Mouse (Mus musculus) cerebellum, postnatal 4 days (tissue): Measurements from ENCODE around the gene Dnah1.

Experiments
- DNase-seq, 2 experiments: peaks; one replicate each; pipeline ENCODE4 v3.0.0; 2022; ENCODE audit warnings: low spot score in 2 of 2, mixed read lengths in 1 of 2

The Dnah1 gene

GRCm38 (mm10) chr14:31323849-31324792 lies at the start of gene Dnah1:
Gene Dnah1, minus strand, starts transcription at chr14:31323896.
- peak in 1 of 2 experiments; percentile 7 for DNase-seq

DNA sequence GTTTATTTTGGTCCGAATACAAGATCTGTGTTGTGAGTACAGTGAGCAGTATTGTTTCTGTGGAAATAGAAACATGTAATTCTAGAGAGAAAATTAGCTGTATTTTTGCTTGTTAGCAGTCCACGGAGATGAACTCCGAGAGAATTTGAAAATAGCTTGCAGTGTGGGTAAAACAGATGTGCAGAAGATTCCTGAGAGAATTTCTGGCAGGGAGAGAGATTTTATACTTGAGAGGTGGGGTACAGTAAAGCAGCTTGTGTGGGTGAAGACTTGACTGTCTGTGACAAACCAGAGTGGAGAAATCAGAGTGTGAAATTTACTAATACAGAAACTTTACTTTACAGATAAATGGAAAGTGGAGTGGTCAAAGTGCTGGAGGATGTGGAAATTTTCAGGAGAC lies 45.7 kb upstream of the Dnah1 start:
- DNase-seq, result no peak

- no peak for DNase-seq
Measured at GRCm38 (mm10) chr14:31367951-31368350, 44.3 kb upstream of the Dnah1 start.

DNA sequence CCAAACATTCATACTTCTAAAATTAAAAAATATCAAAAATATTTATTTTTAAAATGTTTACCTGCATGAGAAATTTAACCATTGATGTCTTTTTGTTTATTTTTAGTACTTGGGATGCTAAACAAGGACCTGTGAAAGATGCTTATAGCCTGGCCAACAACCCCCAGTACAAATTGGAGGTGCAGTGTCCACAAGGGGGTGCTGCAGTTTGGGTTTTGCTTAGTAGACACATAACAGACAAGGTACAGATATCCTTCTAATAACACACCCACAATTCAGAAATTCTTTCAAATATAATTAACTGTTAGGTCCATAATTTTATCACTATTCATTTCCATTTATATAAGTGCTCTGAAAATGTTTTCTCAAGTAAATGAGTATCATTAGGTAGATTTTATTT lies 41.7 kb upstream of the Dnah1 start:
- DNase-seq, result peak in 1 of 2 experiments; percentile 73

- no peak for DNase-seq
Measured at GRCm38 (mm10) chr14:31364589-31364988, 40.9 kb upstream of the Dnah1 start.

DNA sequence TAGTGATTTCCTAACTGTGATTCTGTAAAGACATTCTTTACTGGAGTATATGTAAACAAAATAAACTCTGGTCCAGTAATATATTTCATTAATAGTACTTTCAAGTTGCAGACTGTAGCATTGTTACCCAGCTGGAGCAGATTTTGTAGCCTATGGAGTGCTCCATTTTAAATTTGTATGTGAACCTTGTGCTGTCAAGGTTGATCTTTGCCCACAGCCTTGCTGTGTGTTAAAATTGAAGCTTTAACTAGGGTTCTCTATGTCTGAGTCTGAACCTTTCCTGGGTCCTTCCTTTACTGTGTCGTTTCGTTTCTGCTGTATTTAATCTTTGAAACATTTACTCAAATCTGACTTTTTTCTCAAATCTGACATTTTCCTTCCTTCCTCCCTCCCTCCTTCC lies 38.5 kb upstream of the Dnah1 start:
- DNase-seq, result no peak

DNA sequence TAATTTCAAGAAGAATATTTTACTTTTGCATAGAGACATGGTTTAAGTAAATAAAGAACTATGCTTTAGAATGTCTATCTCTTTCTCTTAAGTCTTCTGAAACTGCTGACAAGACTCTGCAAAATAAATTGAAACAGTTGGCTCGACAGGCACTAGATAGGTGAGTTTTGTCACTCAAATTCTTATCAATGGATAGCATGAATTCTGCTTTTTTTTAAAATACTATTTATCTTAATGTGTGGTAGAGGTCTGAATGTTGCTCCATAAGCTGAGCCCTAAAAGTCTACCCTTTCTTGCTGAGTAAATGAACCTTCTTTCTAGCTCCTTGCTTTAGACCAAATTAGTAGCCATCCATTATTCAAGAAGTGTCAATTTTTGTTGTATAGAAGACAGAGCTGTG lies 21.7 kb upstream of the Dnah1 start:
- no peak for DNase-seq

DNA sequence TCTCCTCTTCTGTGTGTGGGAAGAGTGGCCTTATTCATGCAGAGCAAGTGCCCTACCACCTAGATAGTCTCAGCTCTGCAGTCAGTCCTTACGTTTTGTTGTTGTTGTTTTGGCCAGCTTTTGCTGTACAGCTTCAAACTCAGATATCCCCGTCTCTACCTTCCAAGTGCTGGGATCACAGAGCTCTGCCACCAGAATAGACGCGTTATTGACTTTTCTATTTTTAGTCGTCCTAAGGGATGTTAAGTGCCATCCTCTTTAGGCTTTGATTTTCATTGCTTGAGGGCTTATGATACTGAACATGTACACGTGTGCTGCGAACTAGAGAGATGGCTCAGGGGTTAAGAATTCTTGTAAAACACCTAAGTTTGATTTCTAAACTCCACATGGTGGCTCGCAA lies 19.5 kb upstream of the Dnah1 start:
- no peak for DNase-seq

GRCm38 (mm10) chr14:31337947-31338346 lies 14.3 kb upstream of the Dnah1 start:
- no peak for DNase-seq

GRCm38 (mm10) chr14:31337406-31337805 lies 13.7 kb upstream of the Dnah1 start:
- DNase-seq, result no peak

- DNase-seq, result peak; percentile 98 to 99
Measured at GRCm38 (mm10) chr14:31336369-31337155, 12.9 kb upstream of the Dnah1 start, which contains the start of gene Capn7. Gene Capn7, plus strand, starts transcription at chr14:31336638.

- DNase-seq, result no peak
Measured at GRCm38 (mm10) chr14:31335765-31336164, 12.1 kb upstream of the Dnah1 start.

DNA sequence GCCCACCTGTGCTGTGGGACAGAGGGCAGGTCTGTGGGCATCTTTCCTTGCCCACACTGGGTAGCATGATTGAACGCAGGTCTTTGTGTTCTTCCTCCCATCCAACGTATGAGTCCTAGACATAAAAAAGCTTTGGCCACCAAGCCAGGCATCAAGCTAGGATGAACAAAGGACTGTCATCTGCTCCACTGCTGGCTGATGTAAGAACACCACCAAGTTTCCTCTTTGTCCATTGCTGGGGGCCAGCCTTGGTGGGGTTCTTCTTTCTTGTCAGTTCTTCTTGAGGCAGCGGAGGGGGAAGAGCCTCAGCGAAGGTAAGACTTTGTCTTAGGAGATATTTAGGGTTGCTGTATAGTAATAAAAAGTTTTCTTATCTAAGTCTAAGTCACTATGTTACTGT lies 7.3 kb upstream of the Dnah1 start:
- DNase-seq, result no peak

DNA sequence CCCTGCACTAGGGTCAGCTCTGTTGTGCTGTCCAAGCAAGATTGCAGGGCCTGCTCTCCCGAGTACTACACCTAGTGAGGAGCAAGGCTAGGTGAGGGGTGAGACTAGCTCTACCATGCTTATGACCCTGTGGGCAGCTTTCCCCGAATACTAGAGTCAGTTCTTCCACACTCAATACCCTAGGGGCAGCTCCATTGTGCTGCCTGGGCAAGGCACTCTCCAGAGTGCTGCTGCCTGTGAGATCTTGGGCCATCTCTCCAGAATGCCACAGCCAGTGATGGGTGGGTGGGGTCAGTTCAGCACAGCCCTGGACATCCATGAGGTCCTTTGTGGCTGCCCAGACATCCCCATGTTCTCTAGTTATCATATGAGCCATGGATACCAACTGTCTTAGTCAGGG lies 6.0 kb upstream of the Dnah1 start:
- DNase-seq, result no peak

GRCm38 (mm10) chr14:31327681-31328080 lies 4.0 kb upstream of the Dnah1 start:
- DNase-seq, result no peak

DNA sequence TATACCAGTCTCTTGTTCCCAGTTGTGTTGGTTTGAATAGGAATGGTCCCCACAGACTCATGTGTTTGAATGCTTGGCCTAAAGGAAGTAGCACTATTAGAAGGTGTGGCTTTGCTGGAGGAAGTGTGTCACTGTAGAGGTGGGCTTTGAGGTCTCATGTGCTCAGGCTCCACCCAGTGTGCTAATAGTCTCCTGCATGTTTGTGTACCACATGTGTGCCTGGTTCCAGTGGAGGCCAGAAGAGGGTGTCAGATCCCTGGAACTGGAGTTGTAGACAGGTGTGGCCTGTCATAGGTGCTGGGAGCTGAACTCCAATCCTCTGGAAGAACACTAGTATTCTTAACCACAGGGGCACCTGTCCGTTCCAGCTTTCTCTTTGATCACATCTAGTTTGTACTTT lies 3.5 kb upstream of the Dnah1 start:
- no peak for DNase-seq

- DNase-seq, result no peak
Measured at GRCm38 (mm10) chr14:31326770-31327169, 3.1 kb upstream of the Dnah1 start.

- DNase-seq, result no peak
Measured at GRCm38 (mm10) chr14:31325551-31325950, 1.9 kb upstream of the Dnah1 start.

- DNase-seq, result no peak
Measured at GRCm38 (mm10) chr14:31324851-31325250, 1.2 kb upstream of the Dnah1 start.

- DNase-seq, result no peak
Measured at GRCm38 (mm10) chr14:31323189-31323588, 507 bp downstream of the Dnah1 start.

GRCm38 (mm10) chr14:31322191-31322590 lies 1.5 kb downstream of the Dnah1 start:
- DNase-seq, result no peak

DNA sequence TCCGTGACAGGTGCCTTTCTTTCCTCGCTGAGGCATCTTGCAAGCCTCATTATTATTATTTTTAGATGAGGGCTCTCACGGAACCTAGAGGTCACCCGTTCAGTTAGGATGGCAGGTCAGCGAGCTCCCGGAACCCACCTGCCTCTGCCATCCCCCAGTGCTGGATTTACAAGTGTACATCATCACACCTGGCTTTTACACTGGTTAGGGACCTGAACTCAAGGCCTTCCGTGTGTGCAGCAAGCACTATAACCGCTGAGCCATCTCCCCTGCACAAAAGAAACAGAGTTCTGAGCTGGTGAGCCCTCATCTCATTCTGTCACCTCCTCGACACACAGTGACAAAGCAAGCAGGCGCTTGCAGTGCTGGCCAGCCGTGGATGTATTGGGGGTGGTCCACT lies 2.5 kb downstream of the Dnah1 start:
- DNase-seq, result no peak

GRCm38 (mm10) chr14:31319546-31319945 lies 4.2 kb downstream of the Dnah1 start:
- DNase-seq, result no peak
